Mouse (Mus musculus): ENCODE data around the gene H2afx.
"Not testable (repeated sequence)": the region's sequence is repeated elsewhere in the genome, so short reads cannot be mapped to it uniquely, and the experiment has no call there.

DNA sequence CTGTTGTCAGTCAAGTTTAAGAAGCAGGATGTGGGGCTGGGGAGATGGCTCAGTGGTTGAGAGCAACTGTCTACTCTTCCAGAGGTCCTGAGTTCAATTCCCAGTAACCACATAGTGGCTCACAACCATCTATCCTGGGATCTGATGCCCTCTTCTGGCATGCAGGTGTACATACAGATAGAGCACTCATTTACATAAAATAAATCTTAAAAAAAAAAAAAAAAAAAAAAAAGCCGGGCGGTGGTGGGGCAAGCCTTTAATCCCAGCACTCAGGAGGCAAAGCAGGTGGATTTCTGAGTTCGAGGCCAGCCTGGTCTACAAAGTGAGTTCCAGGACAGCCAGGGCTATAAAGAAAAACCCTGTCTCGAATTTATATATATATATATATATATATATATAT, 10.8 kb upstream of the H2afx start:
- not testable (repeated sequence) for TF ChIP-seq POLR2A (IDR thresholded peaks at IDR 0.05; ENCODE audit: low read depth, low read length); CTCF (IDR thresholded peaks at IDR 0.05; ENCODE audit: extremely low read depth, insufficient read length, insufficient replicate concordance, low read depth, low read length)

All from small intestine, adult 2 months (tissue).